Mouse (Mus musculus): ENCODE measurements around the gene Tspoap1.

GRCm38 (mm10) chr11:87728850-87729592 lies 31.3 kb upstream of the Tspoap1 start:
- TF ChIP-seq CTCF (IDR thresholded peaks at IDR 0.05; ENCODE audit: control insufficient read depth, insufficient read depth, low read length), result no peak
- no peak for TF ChIP-seq POLR2A (IDR thresholded peaks at IDR 0.05; ENCODE audit: borderline replicate concordance, control insufficient read depth, low read depth, low read length)

All from bone marrow, adult 2 months (tissue).